Mouse (Mus musculus) embryonic fibroblast, embryonic 13.5 days (primary cell): ENCODE data around the gene Kalrn.

Source experiments
- CTCF ChIP-seq: IDR thresholded peaks from 2 replicates; pipeline ENCODE4 v1.5.1; 2011; ENCODE audit warnings: mild to moderate bottlenecking, control low read depth, low read length, moderate library complexity, borderline replicate concordance; ENCODE audit not compliant: insufficient read depth
- POLR2A ChIP-seq: IDR thresholded peaks from 2 replicates; pipeline ENCODE4 v1.6.1; 2011; ENCODE audit warnings: low read depth, mild to moderate bottlenecking, control low read depth, low read length, moderate library complexity

DNA sequence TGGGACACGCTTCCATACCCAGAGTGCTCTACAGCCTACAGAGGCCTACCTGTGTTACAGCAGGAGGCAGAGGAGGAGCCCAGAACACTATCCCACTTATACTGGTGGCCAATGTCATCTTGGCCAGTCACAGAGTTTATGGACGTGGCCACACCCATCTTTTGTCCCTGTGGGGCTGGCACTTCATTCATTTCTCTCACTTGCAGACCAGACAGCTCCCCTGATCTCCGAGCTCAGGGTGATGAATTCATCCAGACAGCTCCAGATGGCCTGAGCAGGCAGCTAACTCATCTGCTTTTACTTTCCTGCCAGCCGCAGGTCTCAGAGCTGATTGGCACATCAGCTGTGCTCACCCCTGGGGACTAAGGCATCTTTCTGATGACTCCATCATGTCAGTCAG is 267.7 kb downstream of the Kalrn start:
- TF ChIP-seq CTCF (no peak), POLR2A (no peak)
